Mouse (Mus musculus): ENCODE measurements at regions not wholly inside any gene's neighbourhood (a gene's known extent, or its start where the extent isn't known, plus 50 kb on each side); places are given as distances from the start of the nearest gene placed in this dataset.
A peak's percentile ranks its signal among the peaks of the same experiment; 100 is the strongest.

GRCm38 (mm10) chr9:79111326-79111725 is 496.0 kb downstream of the Cd109 start:
- DNase-seq, result no peak

- no peak for DNase-seq
Observed at GRCm38 (mm10) chr9:79140970-79141369, 525.6 kb downstream of the Cd109 start.

DNA sequence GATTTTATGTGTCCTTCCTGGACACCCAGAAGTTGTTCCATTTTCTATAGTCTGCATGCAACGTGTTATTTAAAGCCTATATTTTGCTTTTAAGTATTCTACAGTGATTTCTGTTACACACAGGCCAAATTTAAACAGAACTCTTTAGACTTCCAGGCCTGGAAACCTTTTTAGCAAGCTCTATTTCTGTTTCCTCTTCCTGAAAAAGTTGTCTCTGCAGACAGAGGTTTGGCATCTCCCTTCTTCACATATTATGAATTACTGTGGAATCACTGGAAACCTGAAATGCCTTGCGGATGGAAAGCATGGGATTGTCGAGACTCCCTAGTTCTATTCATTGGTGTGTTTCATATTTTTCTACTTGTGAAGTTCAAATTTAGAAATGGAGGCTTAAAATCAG is 530.7 kb downstream of the Cd109 start:
- no peak for DNase-seq

DNA sequence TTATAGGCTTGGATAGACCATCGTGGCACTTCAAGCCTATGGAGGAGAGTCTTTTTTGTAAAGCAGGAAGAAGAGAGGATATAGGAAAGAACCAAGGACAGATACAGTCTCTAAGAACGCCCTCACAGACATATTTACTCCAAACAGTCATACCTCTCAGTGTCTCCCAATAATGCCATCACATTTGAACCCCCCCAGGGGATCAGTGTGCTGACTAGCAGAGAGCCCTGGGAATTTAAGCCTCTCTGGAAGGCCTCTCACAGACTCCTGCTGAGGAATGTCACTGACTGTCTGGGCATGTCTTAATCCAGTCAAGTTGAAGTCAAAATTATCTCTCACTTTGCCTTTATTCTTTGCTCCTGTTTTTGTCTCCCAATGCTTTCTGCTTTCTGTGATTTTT is 550.2 kb downstream of the Cd109 start:
- no peak for DNase-seq

GRCm38 (mm10) chr9:79173036-79173435 is 545.6 kb downstream of the Col12a1 start:
- DNase-seq, result no peak

- DNase-seq, result no peak
Observed at GRCm38 (mm10) chr9:79179954-79180353, 538.7 kb downstream of the Col12a1 start.

DNA sequence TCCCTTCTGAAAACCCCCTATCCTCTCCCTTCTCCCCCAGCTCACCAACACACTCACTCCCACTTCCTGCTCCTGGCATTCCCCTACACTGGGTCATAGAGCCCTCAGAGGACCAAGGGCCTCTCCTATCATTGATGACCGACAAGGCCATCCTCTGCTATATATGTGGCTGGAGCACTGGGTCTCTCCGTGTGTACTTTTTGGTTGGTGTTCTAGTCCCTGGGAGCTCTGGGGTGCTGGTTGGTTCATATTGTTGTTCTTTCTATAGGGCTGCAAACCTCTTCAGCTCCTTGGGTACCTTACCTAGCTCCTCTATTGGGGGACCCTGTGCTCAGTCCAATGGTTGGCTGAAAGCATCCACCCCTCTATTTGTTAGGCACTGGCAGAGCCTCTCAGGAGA is 523.2 kb downstream of the Col12a1 start:
- DNase-seq, result no peak

DNA sequence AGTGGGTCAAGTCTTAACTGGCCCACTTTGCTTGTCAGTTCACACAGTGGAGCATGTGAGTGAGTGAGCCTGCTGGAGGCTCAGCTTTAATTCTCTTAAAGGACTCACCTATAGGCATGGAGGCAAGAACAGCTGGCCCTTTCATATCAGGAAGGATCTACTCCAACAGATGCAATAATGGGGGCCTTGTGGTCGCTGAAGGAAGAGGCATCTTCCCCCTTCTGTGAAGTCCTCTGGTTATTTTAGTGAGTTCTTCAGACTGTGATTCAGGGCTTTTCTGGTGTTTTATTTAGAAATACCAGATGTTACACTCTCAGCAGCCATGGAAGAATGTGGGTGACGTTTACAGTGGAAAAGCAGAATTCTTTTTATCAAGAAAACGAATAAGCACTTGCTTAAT is 516.9 kb downstream of the Col12a1 start:
- DNase-seq, result no peak

DNA sequence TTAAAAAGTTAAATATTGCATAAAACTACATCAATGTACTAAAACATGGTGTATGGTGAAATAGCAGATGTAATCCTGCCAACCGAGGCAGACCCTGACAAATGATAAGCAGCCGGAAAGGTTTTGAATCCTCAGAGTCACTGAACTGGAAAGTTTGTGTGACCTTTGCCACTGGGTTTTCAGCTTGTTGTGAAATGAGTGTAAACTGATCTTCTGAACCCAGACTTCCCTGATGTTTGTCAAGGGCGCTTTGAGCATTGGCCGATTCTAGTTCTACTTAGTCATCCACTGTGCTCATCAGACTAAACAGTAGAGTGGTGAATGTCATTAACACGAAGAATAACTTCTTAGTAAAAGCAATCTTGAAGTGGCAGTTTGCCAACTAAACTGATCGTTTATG is 505.3 kb downstream of the Col12a1 start:
- peak; percentile 15 for DNase-seq

GRCm38 (mm10) chr9:79215986-79216385 is 502.6 kb downstream of the Col12a1 start:
- no peak for DNase-seq

DNA sequence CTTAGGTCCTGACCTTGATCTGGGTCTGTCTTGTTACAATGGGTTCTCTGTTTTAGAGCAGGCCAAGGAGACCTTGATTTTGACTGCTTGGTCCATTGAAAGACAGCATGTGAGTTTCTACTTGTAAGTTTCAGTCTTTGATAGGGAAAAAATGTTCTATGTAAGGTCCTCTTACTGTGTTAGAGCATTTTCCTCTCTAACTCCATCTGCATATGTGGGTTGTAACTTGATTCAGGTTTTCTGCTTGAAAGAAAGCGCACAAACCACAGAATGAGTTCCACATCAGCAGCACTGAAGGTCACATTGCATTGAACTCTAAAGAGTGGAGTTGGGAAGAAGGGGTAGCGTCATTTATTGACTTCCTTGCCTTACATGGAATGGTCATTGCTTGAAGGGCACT is 502.2 kb downstream of the Col12a1 start:
- no peak for DNase-seq

DNA sequence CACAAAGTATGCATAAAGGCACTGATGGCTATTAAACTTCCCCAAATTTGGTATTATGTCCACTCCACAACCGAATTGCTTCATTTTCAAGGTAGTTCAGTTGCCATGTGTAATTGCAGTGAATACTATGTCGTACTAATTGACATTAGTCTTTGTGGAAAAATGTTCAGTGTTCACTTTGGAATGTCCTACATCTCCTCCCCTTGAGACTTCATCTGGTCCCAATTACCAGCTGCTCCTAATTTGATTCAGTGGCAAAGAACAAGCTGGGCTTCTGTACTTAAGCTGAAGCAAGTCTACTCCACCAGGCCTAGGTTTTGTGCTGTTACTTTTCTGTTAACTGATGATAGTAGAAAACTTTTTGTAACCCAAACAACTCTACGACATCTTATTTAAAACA is 485.6 kb downstream of the Col12a1 start:
- DNase-seq, result no peak

- no peak for DNase-seq
Observed at GRCm38 (mm10) chr9:79233751-79234150, 484.9 kb downstream of the Col12a1 start.

GRCm38 (mm10) chr9:79269646-79270213 is 448.9 kb downstream of the Col12a1 start:
- no peak for DNase-seq

GRCm38 (mm10) chr9:79270256-79270655 is 448.4 kb downstream of the Col12a1 start:
- peak; percentile 60 for DNase-seq

DNA sequence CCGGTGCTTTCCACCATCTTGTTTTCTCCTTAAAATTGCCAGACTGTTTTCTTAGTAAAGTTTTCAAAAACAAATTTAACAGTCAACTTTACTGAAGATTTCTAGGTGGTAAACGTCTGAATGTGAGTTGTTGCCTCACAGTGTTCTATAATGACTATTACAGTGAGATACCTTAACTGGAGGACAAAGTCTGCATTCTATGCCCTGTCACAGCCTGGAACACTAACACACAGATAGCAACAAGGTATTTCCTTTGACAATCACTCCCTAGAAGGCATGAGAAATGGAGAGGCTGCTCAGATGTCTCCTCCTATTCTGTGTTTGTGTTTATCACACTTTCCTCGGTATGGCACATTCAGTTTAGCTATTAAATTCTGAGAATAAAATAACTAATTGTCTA is 430.8 kb downstream of the Col12a1 start:
- no peak for DNase-seq

- no peak for DNase-seq
Observed at GRCm38 (mm10) chr9:79295306-79295705, 423.3 kb downstream of the Col12a1 start.

- no peak for DNase-seq
Observed at GRCm38 (mm10) chr9:79301580-79301979, 417.1 kb downstream of the Col12a1 start.

DNA sequence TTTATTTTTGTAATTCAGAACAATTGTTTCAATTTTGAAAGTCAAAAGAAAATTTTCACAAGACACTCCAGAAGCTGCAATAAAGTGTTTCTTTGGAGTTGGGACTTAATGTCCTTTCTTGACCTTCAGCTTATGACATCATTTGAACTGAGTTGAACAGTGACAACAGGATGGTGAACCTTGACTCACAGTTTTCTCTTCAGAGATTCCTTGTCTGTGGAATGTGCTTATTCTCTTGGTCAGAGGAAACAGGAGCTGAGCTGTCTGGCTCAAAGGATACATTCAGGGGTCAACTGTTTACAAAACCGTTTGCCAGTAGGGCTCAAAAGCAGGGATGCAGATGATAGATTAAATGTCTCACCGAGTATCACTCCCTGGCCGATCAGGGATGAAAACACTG is 408.0 kb downstream of the Col12a1 start:
- DNase-seq, result no peak

GRCm38 (mm10) chr9:79317411-79317810 is 401.2 kb downstream of the Col12a1 start:
- no peak for DNase-seq

DNA sequence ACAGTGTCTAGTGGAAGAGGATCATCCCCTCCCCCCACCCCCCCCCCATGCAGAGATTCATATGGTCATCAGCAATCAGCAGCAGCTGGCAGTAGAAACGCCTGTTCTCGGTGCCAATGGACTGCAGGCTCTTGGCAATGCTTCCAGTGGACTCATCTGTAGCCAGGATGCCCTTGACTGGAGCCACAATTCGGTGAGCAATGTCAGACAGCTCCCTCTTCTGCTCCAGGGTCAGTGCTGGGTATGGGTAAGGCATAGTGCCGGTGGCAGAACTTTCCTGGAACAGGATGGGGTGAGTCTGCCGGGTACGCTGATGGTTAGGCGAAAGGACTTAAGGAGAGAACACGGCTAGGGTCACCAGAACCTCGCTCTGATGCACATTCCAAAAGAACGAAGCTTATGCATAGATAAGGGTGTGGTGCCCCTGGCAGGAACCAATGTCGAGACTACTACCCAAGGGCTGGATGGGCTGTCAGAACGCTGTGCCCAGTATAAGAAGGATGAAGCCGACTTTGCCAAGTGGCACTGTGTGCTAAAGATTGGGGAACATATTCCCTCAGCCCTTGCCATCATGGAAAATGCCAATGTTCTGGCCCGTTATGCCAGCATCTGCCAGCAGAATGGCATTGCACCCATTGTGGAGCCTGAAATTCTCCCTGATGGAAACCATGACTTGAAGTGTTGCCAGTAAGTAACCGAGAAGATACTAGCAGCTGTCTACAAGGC is 372.1 kb downstream of the Col12a1 start:
- DNase-seq, result peak; percentile 51

DNA sequence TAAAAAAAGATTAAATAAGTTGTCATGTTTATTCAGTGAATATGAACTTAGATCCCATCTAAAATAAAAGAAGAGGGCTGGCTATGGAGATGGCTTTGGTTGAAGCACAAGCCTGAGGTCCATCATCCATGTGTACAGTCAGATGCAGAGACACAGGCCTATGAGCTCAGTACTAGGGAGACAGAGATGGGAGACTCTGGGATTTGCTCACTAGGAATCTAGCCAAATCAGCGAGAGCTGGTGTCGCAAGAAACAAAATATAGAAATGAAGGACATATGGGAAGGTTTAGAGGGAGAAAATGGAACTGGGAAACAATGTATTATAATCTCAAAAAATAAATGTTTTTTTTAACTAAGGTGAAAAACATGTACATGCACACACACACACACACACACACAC is 326.6 kb downstream of the Col12a1 start:
- DNase-seq, result no peak

DNA sequence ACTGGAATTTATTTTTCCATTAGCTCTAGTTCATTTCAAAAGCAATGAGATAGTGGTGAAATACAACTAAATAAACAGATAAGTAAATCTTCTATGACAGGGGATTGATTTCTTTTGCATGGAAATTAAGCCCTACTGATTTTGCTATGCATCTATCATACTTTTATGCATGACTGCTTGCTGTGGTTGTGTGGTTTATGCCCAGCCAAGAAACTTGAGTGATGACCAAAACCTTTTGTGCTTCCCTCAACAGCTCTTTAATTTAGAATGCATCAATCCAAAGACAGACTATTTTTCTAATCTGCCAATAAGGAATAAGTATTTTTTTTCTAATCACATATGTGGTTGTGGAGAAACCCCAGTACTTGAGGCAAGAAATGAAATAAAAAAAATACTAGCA is 303.6 kb downstream of the Col12a1 start:
- no peak for DNase-seq

DNA sequence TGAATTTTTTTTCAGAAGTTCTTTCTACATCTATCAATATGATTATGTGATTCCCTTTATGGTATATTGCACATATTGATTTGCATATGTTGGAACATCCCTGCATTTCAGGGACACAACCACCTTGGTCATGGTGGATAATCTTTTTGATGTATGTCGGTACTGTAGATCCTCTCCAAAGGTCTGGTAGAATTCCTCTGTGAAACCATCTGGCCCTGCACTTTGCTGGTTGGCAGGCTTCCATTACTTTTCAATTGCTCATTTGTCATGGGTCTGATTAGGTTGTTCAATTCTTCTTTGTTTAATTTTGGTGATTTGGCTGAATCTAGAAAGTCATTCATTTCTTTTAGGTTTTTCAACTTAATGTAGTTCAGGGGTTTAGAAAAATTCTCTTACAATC is 288.2 kb downstream of the Col12a1 start:
- no peak for DNase-seq
